Mouse (Mus musculus) T-helper 17 cell (primary cell): ENCODE data around the gene Traf3ip1.

Experiments used
- in situ Hi-C, 2 experiments: fragments of 300-600 bp; cut with MboI, MseI; formaldehyde crosslinking; loops; 1 replicate in 1 of 2; 2 replicates in 1 of 2; pipeline ENCODE4 v1.15.1; 2025; ENCODE audit warnings: high pct_unique_total_duplicates in 2 of 2

The Traf3ip1 gene

GRCm38 (mm10) chr1:91494457-91495140 is at the start of gene Traf3ip1:
Traf3ip1 (plus strand) TSS chr1:91494647.
- in situ Hi-C loops: no loop called here

GRCm38 (mm10) chr1:91444841-91445830 is 49.3 kb upstream of the Traf3ip1 start:
- in situ Hi-C loops: loop anchor here in 1 of 2 experiments (10.0 kb wide), 1 partner anchor 960 kb away; no protein-coding TSS in a partner anchor

GRCm38 (mm10) chr1:91446060-91446459 is 48.4 kb upstream of the Traf3ip1 start:
- in situ Hi-C loops: loop anchor here in 1 of 2 experiments (10.0 kb wide), 1 partner anchor 959 kb away; no protein-coding TSS in a partner anchor

GRCm38 (mm10) chr1:91446511-91446910 is 47.9 kb upstream of the Traf3ip1 start:
- in situ Hi-C loops: loop anchor here in 1 of 2 experiments (10.0 kb wide), 1 partner anchor 958 kb away; no protein-coding TSS in a partner anchor

- in situ Hi-C loops: loop anchor here in 1 of 2 experiments (10.0 kb wide), 1 partner anchor 956 kb away; no protein-coding TSS in a partner anchor
Observed at GRCm38 (mm10) chr1:91448688-91449087, 45.8 kb upstream of the Traf3ip1 start.

GRCm38 (mm10) chr1:91450851-91451250 is 43.6 kb upstream of the Traf3ip1 start:
- in situ Hi-C loops: no loop called here

- in situ Hi-C loops: no loop called here
Observed at GRCm38 (mm10) chr1:91451547-91452084, 42.8 kb upstream of the Traf3ip1 start.

- in situ Hi-C loops: no loop called here
Observed at GRCm38 (mm10) chr1:91453932-91454331, 40.5 kb upstream of the Traf3ip1 start.

- in situ Hi-C loops: no loop called here
Observed at GRCm38 (mm10) chr1:91454366-91454765, 40.1 kb upstream of the Traf3ip1 start.

GRCm38 (mm10) chr1:91454927-91455326 is 39.5 kb upstream of the Traf3ip1 start:
- in situ Hi-C loops: no loop called here

GRCm38 (mm10) chr1:91455661-91456161 is 38.7 kb upstream of the Traf3ip1 start:
- in situ Hi-C loops: no loop called here

GRCm38 (mm10) chr1:91456301-91456801 is 38.1 kb upstream of the Traf3ip1 start:
- in situ Hi-C loops: no loop called here

GRCm38 (mm10) chr1:91457116-91457515 is 37.3 kb upstream of the Traf3ip1 start:
- in situ Hi-C loops: no loop called here

- in situ Hi-C loops: no loop called here
Observed at GRCm38 (mm10) chr1:91457698-91458097, 36.7 kb upstream of the Traf3ip1 start.

GRCm38 (mm10) chr1:91458223-91458861 is 36.1 kb upstream of the Traf3ip1 start:
- in situ Hi-C loops: no loop called here

GRCm38 (mm10) chr1:91459059-91459809 is 35.2 kb upstream of the Traf3ip1 start, which contains the start of gene Per2:
Per2 (minus strand) TSS chr1:91459324.
- in situ Hi-C loops: no loop called here

GRCm38 (mm10) chr1:91460069-91460468 is 34.4 kb upstream of the Traf3ip1 start:
- in situ Hi-C loops: no loop called here

GRCm38 (mm10) chr1:91460564-91460963 is 33.9 kb upstream of the Traf3ip1 start:
- in situ Hi-C loops: no loop called here

GRCm38 (mm10) chr1:91463336-91463995 is 31.0 kb upstream of the Traf3ip1 start:
- in situ Hi-C loops: no loop called here

GRCm38 (mm10) chr1:91464436-91464835 is 30.0 kb upstream of the Traf3ip1 start:
- in situ Hi-C loops: no loop called here
